Mouse (Mus musculus): ENCODE measurements around the gene Tom1l2.

Gene Tom1l2

GRCm38 (mm10) chr11:60178506-60178905, 174.2 kb downstream of the Tom1l2 start:
- in situ Hi-C loops (cut with MboI, MseI), result no loop called here

DNA sequence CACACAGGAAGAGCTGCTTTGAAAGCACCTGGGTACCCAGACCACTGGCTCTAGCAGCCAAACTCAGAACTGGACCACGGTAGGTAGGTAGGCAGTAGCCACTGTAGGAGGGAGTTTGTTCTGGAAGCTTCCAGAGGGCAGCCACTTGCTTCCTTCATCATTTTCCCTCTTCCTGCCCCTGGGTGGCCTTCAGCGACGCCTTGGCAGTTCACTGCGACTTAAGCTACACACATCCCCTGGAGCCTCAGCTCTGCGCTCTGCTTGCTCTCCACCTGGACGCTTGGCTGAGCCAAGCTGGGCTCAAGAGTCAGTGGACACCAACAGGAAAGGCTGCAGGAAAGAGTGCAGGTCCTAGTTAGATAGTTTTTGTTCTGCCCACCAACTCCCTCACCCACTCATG, 174.7 kb downstream of the Tom1l2 start:
- in situ Hi-C loops (cut with MboI, MseI), result no loop called here

DNA sequence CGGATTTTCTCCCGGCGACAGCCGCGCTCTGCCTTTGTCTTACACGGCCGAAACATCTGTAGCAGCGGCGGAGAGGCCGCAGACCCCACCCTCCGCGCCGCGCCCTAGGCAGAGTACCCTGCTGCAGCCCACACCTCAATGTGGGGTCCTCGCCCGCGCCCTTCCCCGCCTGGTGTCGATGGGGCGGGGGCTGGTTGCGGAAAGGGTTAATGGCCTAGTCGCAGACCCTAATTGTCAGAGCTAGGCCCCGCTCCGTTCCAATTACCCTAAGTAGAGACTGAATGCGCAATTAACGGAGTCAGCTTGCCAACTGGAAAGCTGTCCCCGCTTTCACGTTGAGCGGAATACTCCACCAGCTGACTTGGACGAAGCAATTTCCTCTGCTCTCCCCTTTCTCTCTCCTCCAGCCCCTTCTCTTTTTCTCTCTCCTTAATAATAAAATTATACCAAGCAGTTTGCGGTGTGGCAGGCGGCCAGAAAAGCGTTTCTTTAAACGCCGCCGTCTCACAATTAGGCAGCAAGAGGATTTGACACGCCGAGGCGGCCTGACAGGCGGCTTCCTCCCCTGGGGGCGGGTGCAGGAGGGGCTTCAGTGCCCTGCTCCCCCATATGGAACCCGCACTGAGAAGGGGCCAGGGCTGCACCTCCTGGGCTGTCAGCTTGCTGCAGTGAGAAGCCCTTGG, 175.6 kb downstream of the Tom1l2 start:
- in situ Hi-C loops (cut with MboI, MseI), result no loop called here

Data from regulatory T cell (primary cell).